Mouse (Mus musculus): ENCODE results near the gene Sirt4.

Gene Sirt4

DNA sequence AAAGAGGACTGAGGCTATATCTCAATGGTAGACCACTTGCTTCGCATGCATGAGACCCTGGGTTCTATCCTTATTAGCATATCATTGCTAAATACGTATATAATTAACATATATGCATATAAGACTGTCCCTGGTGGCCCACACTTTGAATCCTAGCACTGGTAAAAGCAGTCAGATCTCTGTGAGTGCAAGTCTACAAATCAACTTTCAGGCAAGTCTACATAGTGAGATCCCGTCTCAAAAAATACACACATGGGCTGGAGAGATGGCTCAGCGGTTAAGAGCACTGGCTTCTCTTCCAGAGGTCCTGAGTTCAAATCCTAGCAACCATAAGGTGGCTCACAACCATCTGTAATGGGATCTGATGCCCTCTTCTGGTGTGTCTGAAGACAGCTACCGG, 6.6 kb upstream of the Sirt4 start:
- DNase-seq: peak; percentile 56

DNA sequence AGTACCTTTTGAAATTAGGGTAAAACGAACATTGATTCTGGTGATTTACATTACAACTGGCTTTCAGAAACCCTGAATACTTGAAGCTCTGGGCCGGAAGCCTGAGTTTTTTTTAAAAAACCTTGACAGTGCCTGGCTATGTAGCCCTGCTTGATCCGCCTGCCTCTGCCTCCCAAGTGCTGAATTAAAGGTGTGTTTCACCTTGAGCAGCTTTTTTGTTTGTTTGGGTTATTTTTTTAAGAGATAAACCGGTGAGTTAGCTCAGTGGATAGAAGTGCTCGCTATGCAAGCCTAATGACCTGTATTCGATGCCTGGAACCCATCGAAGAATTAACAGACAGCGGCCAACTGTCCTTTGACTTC, 6.1 kb upstream of the Sirt4 start:
- peak; percentile 48 for DNase-seq

DNA sequence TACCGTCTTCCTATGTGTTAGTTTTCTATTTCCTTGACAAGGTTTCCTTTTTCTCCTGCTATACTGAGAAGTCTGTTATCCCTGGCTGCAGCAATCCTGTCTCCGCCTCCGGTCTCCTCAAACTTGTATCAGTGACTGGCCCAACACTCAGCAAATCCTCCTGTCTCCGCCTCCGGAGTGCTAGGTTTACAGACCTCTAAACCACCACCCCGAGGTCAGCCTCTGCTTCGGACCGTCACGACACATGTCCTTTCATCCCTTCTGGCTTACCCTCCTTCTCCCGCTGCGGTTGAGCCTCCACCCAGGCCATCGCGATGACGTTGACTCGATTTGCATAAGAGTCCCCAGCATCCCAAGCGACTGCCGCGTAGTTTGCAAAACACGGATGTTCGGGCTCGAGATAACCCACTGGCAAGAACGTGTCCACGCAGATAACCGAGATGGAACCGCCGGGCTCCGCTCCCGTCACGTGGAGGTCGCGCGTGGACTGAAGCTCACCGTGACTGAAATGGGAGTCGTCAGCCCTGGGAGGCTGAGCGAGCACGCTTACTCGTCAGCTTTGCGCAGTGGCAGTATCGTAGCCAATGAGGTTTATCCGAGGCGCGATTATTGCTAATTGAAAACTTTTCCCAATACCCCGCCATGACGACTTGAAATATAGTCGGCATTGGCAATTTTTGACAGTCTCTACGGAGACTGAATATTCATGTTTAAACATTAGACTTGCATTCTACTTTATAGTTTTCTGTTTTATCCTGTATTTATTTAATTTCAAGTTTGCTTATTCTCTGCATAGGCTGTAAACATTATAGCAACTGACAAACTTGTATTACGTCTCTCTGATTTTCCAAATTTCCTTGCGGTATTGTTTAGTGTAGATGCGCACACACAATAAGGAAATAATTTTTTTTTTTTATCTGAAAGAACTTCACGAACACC, 5.4 kb upstream of the Sirt4 start:
- peak; percentile 96 for DNase-seq

DNA sequence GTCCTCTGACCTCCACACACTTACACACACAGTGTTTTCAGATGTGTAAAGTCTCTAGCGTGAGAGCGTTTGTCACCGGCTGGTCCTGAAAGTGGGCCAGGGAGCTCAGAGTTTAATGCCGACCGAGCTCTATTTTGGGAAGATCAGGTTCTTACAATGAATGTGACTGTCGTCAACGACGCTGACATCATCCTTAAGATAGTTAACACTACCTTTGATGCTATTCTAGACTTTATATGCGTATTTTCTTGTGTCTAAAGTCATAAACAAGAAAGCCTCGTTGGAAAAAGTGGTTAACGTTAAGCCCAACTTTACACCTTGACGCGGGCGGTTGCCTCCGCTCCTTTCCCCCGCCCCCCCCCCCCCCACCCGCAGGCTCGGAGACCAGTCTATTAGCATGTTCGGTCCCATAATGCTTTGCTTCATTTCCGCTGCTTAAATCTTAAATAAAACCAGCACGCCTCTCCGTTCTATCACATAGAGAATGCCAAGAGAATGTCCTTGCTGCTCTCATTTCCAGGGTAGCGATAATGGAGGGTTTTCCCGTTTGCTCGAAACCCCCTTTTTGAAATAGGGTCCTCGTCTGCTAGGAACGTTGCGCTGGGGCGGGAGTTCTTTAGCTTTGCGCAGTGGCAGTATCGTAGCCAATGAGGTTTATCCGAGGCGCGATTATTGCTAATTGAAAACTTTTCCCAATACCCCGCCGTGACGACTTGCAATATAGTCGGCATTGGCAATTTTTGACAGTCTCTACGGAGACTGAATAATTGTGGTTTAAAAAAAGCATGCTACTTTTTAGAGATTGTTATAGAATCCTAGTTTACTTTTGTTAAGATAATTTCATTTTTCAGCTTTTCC, 4.5 kb upstream of the Sirt4 start:
- peak; percentile 93 for DNase-seq

DNA sequence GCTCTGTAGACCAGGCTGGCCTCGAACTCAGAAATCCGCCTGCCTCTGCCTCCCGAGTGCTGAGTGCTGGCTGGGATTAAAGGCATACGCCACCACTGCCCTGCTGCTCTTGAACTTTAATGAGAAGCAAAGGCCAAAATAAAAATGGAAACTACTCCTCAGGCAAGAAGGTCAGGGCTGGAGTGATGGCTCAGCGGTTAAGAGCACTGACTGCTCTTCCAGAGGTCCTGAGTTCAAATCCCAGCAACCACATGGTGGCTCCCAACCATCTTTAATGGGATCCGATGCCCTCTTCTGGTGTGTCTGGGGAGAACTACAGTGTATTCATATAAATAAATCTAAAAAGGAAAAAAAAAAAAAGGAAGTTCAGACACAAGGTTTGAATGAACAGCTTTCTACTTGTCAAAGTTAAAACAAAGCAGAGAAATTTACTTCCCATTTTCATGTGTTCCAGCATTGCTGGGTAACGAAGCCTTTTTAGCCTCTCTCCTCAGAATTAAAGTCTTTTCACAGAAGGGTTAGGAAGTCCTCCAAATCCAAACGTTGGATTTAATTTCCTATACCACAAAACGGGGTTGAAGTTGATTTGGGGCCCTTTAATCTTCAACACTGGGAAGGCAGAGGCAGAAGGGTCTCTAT, 3.5 kb upstream of the Sirt4 start:
- DNase-seq: peak; percentile 55

DNA sequence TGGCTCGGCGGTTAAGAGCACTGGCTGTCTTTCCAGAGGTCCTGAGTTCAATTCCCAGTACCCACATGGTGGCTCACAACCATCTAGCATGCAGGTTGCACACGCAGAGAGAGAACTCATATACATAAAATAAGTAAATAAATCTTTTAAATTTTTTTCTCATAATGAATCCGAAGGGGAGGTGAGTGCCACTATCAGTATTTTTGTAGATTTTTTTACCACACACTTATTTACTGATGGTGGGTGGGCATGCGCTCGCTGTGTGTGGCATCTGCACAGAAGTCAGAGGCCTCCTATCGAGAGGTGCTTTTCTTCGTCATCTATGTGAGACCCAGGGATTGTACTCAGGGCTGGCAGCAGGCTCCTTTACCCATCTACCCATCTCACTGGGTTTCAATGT, 2.8 kb upstream of the Sirt4 start:
- peak; percentile 54 for DNase-seq

DNA sequence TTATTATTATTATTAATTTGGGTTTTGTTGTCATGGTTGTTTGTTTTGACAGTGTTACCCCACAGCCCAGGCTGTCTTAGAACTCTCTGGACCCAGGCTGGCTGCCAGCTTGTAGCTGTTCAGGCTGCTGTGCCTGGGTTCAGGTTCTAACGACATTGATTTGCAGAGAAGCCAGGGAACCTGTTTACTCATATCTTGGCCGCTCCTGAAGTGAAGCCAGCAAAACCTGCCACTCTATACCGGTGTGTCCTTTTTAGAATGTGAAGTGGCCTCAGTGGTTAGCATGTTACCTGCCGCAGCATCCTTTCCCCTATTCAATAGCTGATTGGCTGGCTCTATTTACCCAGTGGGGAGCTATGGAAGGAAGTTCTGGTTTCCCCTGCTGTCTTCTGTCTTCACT, 2.2 kb upstream of the Sirt4 start:
- peak; percentile 61 for DNase-seq

DNA sequence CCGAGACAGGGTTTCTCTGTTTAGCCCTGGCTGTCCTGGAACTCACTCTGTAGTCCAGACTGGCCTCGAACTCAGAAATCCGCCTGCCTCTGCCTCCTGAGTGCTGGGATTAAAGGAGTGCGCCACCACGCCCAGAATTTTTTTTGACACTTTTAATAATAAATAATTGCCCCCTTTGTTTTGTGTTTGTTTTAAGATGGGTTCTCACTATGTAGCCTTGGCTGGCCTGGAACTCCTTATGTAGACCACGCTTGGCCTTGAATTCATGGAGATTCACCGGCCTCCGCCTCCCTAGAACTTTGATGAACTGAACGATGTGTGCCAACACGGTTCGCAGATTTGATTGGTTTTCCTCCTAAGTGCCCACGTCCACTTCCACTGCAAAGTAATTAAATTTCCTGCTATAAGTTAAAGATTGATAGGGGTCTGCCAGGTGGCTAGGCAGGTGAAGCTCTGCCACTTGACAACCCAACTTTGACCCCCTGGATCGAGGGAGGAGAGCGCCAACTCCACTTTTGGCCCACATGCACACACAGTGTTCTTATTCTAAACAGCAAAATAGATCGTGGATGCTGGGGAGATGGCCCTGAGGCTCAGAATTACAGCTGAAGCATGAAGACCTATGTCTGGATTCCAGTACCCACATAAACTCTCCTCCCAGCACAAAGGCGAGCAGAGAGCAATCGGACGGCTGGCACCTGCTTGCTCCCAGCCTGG, 1.1 kb upstream of the Sirt4 start:
- DNase-seq: peak; percentile 67

DNA sequence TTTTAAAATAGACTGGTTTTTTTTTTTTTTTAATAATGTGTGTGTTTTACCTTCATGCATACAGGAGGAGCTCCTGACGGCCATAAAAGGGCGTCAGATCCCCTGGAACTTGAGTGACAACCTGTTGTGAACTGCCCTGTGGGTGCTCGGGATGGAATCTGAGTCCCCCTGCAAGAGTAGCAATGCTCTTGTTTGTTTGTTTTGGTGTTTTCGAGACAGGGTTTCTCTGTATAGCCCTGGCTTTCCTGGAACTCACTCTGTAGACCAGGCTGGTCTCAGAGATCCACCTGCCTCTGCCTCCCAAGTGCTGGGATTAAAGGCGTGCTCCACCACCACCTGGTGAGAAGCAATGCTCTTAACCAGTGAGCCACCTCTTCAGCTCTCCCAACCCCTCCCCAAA, 471 bp upstream of the Sirt4 start:
- DNase-seq: peak; percentile 55

DNA sequence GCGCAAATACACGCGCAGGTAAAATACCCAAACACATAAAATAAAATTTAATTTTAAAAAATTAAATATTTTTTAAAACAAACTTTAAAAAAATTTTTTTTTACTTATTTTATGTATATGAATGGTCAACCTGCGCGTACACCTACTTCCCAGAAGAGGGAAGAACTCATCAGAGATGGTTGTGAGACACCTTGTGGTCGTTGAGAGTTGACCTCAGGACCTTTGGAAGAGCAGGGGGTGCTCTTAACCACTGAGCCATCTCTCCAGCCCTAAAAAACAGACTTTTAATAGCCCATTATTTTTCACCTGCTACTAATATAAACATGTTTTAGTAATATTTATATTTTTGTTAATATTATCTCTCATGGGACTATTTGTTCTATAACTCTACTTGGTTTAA, 1.1 kb downstream of the Sirt4 start:
- peak; percentile 48 for DNase-seq

DNA sequence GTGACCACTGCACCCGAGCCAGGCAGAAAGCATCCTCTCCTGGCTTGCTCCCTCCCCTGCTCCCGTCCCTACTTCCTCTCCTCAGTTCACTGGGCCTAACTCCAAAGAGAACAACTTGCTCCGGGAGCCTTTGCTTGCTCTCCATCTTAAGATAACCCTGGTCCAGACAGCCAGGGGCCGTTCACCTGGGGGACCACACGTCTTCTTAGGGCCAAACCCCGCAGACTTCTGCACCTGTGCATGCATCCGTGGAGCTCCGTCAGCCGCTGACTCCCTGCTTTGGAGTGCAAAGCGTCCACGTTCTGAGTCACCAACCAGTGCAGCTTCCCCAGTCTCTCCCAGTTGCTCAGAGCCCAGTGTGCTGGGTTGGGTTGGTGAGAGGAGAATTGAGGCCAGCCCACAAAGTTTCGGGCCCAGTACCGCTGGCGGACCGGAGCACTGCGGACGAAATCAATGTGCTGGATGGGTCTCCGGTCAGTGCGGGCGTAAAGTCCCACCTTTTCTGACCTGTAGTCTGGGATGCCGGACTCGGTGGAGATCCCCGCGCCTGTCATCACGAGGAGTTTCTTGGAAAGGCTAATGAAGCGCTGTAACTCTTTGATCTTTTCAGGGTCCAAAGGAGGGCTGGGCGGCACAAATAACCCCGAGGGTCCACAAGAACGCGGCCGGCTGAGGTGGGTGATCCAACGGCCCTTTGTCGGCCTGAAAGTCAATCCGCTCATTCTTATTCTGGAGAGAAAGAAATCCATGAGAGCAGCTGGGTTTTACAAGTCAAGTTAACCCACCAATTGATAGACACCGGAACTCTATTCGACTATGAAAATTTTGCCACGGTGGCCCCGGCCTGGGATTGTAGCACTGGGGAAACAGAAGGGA, 1.9 kb downstream of the Sirt4 start:
- DNase-seq: peak; percentile 64

DNA sequence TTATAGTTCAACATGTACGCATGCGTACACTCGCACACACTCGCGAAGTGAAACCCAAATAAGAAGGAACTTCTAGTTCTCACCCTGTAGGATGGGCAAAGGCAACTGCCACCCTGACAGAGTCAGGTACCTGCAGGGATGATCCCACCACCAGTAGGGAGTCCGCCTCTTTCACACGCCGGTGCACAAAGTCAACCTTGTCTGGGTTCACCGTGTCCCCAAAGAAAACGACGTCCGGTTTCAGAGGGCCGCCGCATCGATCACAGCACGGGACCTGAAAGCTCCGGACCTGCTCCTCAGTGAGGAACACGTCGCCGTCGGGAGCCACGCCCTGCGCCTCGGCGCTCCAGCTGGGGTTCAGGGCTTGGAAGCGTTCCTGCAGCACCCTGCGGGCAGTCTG, 4.4 kb downstream of the Sirt4 start:
- DNase-seq: peak; percentile 46

DNA sequence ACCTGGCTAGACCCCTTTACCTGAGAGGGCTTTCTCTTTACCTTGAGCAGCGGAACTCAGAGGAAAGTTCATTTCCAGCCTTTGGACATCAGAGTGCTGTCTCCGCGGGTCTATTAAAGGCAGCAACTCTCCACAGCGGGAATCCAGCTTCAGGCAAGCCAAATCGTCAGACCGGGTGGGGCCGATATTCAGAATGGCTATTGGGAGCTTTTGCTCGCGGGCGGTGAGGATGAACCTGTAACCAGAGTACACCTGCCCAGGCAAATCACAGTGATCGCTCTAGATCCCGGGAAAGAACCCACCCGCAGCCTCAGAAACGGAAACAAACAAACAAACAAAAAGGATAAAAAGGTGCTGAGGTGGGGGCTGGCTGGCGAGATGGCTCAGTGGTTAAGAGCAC, 5.0 kb downstream of the Sirt4 start:
- DNase-seq: peak; percentile 30

DNA sequence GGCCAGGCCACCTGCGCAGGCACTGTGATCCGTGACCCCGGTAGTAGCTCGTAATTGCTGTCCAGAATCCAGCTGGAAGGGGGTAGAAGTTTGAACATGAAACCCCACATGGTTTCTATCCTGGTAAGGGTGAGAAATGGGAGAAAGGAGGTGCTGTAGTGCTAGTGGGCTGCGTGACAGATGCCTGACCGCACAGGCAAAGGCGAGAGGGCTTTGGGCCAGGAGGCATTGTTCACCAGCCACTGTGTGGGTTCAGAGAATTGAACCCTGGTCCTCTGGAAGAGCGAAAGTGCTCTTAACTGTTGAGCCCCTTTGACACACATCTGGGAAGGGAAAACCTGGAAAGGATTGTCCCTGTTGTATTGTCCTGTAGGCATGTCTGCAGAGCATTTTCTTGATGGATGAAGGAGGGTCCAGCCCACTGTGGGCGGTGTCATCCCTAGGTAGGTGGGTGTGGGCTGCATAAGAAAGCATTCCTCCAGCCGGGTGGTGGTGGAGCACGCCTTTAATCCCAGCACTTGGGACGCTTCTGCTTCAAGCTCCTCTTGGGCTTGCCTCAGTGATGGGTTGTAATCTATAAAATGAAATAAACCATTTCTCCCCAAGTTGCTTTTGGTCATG, 8.3 kb downstream of the Sirt4 start:
- peak; percentile 36 for DNase-seq

DNA sequence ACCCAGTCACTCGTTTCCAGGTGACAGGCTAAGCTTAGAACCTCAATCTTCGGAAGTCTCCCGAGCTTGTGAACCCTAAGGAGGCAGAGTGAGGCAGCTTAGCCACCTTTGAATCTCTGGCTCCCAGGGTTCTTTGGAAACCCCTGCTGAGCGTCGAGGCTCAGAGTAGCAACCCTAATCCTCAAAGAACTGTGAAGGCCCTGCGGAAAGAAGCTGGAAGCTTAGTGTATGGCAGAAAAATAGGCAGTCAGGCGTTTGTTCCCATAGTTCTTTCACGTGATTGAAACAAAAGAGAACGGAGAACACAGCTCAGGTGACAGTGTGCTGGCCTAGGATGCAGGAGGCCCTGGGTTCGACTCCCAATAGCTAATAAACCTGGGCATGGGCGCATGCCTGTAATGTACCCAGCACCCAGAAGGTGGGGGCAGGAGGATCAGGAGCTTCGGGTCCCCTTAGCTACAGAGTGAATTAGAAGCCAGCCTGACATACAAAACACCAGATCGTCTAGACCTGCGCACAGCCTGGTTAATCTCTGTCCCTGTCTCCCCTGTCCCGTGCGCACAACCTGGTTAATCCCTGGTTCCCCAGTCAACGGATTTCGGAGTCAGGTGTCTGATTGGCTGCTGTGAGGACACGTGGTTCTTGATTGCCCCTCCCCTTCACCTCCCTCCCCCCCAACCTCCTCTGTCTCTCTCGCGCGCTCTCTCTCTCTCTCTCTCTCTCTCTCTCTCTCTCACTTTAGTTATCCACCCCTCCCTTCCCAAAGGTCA, 9.0 kb downstream of the Sirt4 start:
- peak; percentile 66 for DNase-seq

DNA sequence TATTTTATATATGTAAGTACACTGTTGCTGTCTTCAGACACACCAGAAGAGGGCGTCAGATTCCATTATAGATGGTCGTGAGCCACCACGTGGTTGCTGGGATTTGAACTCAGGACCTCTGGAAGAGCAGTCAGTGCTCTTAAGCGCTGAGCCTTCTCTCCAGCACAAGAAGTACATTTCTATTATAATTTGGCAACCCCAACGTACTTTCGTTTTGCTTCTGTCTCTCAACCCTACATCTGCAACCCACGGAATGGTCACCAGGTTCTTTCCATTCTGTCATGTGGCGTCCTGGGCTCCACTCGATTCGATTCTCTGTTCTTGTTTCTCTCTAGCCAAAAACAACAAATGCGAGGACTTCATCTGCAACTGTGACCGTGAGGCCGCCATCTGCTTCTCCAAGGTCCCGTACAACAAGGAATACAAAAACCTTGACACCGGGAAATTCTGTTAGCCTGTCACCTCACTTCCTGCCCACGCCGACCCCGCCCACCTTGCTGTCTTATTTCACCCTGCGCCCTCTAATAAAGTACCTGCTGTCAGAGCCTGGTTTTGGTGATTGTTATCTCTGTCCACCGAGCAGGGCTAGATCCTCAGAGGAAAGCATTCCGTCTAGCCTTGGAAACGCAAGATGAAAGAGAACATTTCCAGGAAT, 10.2 kb downstream of the Sirt4 start:
- DNase-seq: no peak

DNA sequence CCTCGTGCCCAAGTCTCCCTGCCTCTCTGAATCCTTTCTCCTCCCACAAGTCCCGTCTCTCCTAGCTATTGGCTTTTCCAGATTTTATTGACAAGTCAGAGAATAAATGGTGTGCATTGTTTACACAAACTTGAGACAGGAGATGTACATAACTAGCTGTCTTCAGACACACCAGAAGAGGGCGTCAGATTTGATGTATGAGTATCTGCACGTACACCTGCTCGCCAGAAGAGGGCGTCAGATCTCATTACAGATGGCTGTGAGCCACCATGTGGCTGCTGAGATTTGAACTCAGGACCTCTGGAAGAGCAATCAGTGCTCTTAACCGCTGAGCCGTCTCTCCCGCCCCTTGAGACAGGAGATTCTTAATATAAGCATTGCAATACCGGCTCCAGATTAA, 11.3 kb downstream of the Sirt4 start:
- no peak for DNase-seq

DNA sequence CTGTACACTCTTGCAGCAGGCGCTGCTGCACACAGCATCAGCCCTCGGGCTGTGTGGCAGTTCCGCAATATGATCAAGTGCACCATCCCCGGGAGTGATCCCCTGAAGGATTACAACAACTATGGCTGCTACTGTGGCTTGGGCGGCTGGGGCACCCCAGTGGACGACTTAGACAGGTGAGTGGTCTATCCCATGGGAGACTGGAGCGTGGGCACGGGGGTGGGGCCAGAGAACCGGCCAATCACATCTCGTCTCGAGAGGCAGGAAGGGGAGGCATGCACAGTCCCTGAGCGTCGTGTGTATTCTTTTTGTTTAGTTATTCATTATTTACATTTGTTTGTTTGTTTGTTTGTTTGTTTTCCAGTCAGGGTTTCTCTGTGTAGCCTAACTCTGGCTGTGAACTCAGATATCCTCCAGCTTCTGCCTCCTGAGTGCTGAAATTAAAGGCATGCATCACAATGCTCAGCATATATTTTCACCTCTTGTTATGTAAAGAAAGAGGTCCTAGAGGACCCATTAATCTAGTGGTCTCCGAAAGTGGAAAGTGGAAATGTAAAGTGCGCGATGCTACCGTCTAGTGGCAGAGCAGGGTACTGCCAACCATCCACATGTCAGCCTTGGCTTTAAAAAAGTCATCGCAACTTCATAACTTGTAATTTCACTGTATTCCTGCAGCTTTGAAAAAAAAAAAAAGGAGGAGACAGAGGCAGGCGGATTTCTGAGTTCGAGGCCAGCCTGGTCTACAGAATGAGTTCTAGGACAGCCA, 13.6 kb downstream of the Sirt4 start:
- peak; percentile 56 for DNase-seq

DNA sequence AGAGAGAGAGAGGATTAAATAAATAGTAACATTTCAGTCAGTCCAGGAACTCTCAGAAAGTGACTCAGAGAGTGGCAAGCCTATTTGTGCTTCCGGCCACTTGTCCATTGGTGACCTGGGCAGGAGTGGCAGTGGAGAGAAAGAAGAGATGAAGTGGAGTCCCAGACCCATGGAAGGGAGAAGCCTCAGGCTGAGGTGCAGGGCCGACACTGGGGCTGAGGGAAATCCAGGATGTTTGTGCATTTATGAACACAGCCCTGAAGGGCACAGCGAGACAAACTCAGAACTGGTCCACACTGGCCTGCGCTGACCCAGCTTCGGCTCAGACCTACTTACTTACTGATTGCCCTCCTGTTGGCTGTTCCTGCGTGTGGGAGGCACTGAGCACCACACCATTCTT, 14.7 kb downstream of the Sirt4 start:
- no peak for DNase-seq

Data from cerebellum, adult 9-10 months (tissue).